Mouse (Mus musculus) lung, embryonic 14.5 days (tissue): Measurements from ENCODE around the gene Trpv4. TPM values are rescaled to one million over a fixed set of nuclear protein-coding genes. Genes with fewer than 3 reads are reported as not detected.

Source experiments
- ATAC-seq: fragments of 200-750 bp; cut with Nextera tagmentation; 2 replicates; pipeline ENCODE4 v1.8.0; 2017; ENCODE audit warnings: mild to moderate bottlenecking, moderate TSS enrichment, moderate library complexity; ENCODE audit not compliant: insufficient read depth
- DNase-seq: peaks from one replicate; pipeline ENCODE4 v3.0.0-alpha.2; 2015
- H3K27ac ChIP-seq: fragments of 300-500 bp; sonication (generic); 2 replicates; pipeline ENCODE4 v1.5.1; 2014; ENCODE audit warnings: low read depth, mild to moderate bottlenecking, moderate library complexity
- H3K27me3 ChIP-seq: fragments of 300-500 bp; sonication (generic); 2 replicates; pipeline ENCODE4 v1.6.1; 2014; ENCODE audit warnings: low read length, control low read depth; ENCODE audit not compliant: insufficient read depth
- H3K36me3 ChIP-seq: fragments of 300-500 bp; sonication (generic); 2 replicates; pipeline ENCODE4 v1.6.1; 2014; ENCODE audit warnings: control low read depth; ENCODE audit not compliant: insufficient read depth
- H3K4me1 ChIP-seq: fragments of 300-500 bp; sonication (generic); 2 replicates; pipeline ENCODE4 v1.6.1; 2014; ENCODE audit warnings: antibody characterized with exemption, control low read depth; ENCODE audit not compliant: insufficient read depth
- H3K4me2 ChIP-seq: fragments of 300-500 bp; sonication (generic); 2 replicates; pipeline ENCODE4 v1.6.1; 2014; ENCODE audit warnings: mild to moderate bottlenecking
- H3K4me3 ChIP-seq: fragments of 300-500 bp; sonication (generic); 2 replicates; pipeline ENCODE4 v1.5.1; 2014; ENCODE audit warnings: low read depth, low read length
- H3K9ac ChIP-seq: fragments of 300-500 bp; sonication (generic); 2 replicates; pipeline ENCODE4 v1.6.1; 2014
- H3K9me3 ChIP-seq: fragments of 300-500 bp; sonication (generic); 2 replicates; pipeline ENCODE4 v1.6.1; 2016; ENCODE audit warnings: low read depth, low read length, control low read depth
- CTCF ChIP-seq: IDR thresholded peaks from 2 replicates; pipeline ENCODE4 v1.5.1; 2016; ENCODE audit warnings: antibody characterized with exemption, low read depth
- WGBS: fragments of 180-500 bp; shearing (Covaris S2); extraction: QIAGEN DNeasy Blood & Tissue Kit; methylation state at CpG from one replicate; pipeline ENCODE4 v1.1.7; 2014; 5-methylcytosine and 5-hydroxymethylcytosine counted together
- polyA plus RNA-seq: library from polyadenylated mRNA; unstranded; fragments of >200 nt; fragmentation: Nextera tagmentation; extraction: Ambion mirVana; gene quantifications from 2 replicates; pipeline ENCODE4 v1.2.1, GENCODE M21; 2014

Gene Trpv4
- polyA plus RNA-seq, 1 experiment from 2014 or later, result 1.0 TPM

DNA sequence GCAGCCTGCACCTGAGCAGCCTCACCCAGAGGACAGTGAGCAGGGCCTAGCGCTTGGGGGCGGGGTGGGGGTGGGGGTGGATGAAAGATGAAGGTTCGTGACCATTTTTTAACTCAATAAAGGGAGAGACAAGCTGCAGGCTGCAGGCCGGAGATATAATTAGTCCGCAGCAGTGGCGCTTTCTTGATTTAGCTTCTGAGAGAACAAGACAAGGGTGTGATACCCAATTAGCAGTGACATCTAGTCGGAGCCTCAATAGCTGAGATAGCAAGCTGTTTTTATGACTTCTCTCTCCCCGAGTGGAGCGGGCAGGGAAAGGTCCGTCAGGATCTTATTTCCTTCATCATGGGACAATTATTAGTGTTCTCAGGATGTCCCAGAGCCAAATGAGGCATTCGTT is 83.2 kb downstream of the Trpv4 start:
- Histone ChIP-seq H3K27me3 (peaks cover 17% of the 10 kb centered on the region), H3K9ac (no peak overlapping the region), H3K36me3 (no peaks in the 10 kb centered on the region), H3K4me1 (peaks cover 23% of the 10 kb centered on the region), H3K4me2 (no peak overlapping the region), H3K27ac (no peak overlapping the region), H3K4me3 (no peak overlapping the region), H3K9me3 (no peaks in the 10 kb centered on the region)
- DNase-seq (no peak), ATAC-seq (no peak)
- WGBS, result 53% methylated on average over 11 of the region's 11 CpGs
- TF ChIP-seq CTCF, result no peak

DNA sequence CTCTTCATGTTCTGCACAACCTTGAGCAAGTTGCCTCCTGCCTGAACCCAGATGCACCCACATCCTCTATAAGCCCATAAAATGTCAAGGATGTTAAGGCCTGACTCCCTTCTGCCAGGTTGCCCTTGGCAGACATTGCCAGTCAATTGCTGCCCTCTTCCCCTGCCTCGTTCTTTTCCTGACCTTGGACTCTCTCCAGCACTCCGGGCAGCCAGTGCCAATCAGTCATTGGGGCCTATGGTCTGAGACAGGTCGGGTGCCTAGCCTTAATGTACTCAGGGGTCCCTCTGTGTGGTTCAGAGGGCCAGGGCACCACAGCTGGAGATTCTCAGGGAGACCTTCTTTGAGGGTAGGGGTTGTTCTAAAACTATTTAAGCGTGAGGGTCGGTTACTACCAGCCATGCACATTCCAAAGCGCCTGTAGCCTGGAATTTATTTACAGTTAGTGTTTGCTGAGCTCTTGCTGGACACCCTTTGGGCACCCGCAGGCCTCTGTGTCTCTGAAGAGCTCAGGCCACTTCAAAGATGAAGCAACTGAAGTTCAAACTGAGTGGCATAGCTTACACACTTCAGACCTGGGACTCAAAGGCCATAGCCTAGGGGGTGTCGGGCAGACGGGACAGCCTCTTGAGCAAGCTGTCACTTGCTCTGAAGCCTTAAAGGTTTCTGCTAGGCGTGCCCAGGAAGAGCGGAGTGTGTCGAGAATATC is 84.1 kb downstream of the Trpv4 start:
- no peaks in the 10 kb centered on the region for H3K9me3 ChIP-seq
- WGBS, result 36% methylated on average over 12 of the region's 12 CpGs
- no peaks in the 10 kb centered on the region for H3K36me3 ChIP-seq
- H3K27ac ChIP-seq, result 0 out of 2 replicates have a peak overlapping the region, but pooled peaks have one; percentile 12
- no peak for TF ChIP-seq CTCF
- ATAC-seq, result no peak
- peak; percentile 43 for DNase-seq
- peaks cover 28% of the 10 kb centered on the region for H3K4me1 ChIP-seq
- no peak overlapping the region for H3K4me3 ChIP-seq
- no peak overlapping the region for H3K9ac ChIP-seq
- H3K4me2 ChIP-seq, result no peak overlapping the region
- peaks cover 18% of the 10 kb centered on the region for H3K27me3 ChIP-seq

DNA sequence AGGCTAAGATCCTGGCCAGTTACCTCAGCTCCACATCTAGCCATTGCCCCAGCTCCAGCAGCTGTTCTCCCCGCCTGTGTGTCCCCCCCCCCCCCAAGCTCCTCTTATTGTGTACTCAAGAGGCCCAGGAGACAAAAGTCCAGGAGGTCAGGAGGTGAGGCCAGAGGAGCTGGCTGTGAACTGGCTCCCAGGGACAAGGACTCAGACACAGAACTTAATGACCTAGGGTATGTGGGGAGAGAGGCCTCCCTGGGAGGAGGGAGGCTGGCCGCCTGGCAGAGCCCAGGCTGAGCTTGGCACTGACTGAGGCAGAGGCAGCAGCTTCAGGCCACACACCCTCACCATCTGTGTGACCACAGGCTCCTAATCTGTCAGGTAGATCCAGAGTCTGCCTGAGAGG is 85.2 kb downstream of the Trpv4 start:
- H3K4me3 ChIP-seq, result no peak overlapping the region
- peaks cover 35% of the 10 kb centered on the region for H3K4me1 ChIP-seq
- H3K27me3 ChIP-seq, result peaks cover 25% of the 10 kb centered on the region
- no peak for TF ChIP-seq CTCF
- H3K9ac ChIP-seq, result no peak overlapping the region
- 38% methylated on average over 2 of the region's 2 CpGs for WGBS
- H3K4me2 ChIP-seq, result no peak overlapping the region
- no peaks in the 10 kb centered on the region for H3K36me3 ChIP-seq
- H3K9me3 ChIP-seq, result no peaks in the 10 kb centered on the region
- H3K27ac ChIP-seq, result no peak overlapping the region
- ATAC-seq, result no peak
- DNase-seq, result no peak

Other genes starting within 250 kb of the Trpv4 start
- 30.4 and 32.4 TPM in 2 replicates for gene Mmab, start 214.4 kb downstream of the Trpv4 start, polyA plus RNA-seq
- gene Mvk, start 214.2 kb downstream of the Trpv4 start, polyA plus RNA-seq, result 48.4 and 49.2 TPM in 2 replicates
- gene Fam222a, start 90.4 kb downstream of the Trpv4 start, polyA plus RNA-seq, result 2.3 and 2.5 TPM in 2 replicates
- gene Gltp, start 32.6 kb upstream of the Trpv4 start, polyA plus RNA-seq, result 71.1 and 74.8 TPM in 2 replicates
- gene Tchp, start 49.3 kb upstream of the Trpv4 start, polyA plus RNA-seq, result 13.1 and 14.8 TPM in 2 replicates
- 83.2 and 86.4 TPM in 2 replicates for gene Ankrd13a, start 116.3 kb upstream of the Trpv4 start, polyA plus RNA-seq
- 45.9 and 51.8 TPM in 2 replicates for gene Git2, start 117.1 kb upstream of the Trpv4 start, polyA plus RNA-seq
- gene 1500011B03Rik, start 165.0 kb upstream of the Trpv4 start, polyA plus RNA-seq, result 86.4 and 88.6 TPM in 2 replicates
- not detected in 2 replicates for gene 4930519G04Rik, start 195.2 kb upstream of the Trpv4 start, polyA plus RNA-seq
- gene Gm9936, start 200.3 kb upstream of the Trpv4 start, polyA plus RNA-seq, result 0.18 TPM in 1 of 2 replicates, not detected in the other
- 2.8 and 4.5 TPM in 2 replicates for gene Oasl2, start 238.5 kb upstream of the Trpv4 start, polyA plus RNA-seq